Mouse (Mus musculus) retina, postnatal 7 days (tissue): ENCODE data around the gene Zfp280c.

Experiments
- DNase-seq: peaks from one replicate; pipeline ENCODE4 v3.0.0-alpha.2; 2012; ENCODE audit warnings: low read depth, low spot score

Zfp280c gene

GRCm38 (mm10) chrX:48493763-48494162, 100.5 kb downstream of the Zfp280c start:
- DNase-seq: no peak
